Mouse (Mus musculus): ENCODE measurements around the gene Tstd3.
A peak's percentile ranks its signal among the peaks of the same experiment; 100 is the strongest.
"Not testable (repeated sequence)": the region's sequence is repeated elsewhere in the genome, so short reads cannot be mapped to it uniquely, and the experiment has no call there.

Gene Tstd3

DNA sequence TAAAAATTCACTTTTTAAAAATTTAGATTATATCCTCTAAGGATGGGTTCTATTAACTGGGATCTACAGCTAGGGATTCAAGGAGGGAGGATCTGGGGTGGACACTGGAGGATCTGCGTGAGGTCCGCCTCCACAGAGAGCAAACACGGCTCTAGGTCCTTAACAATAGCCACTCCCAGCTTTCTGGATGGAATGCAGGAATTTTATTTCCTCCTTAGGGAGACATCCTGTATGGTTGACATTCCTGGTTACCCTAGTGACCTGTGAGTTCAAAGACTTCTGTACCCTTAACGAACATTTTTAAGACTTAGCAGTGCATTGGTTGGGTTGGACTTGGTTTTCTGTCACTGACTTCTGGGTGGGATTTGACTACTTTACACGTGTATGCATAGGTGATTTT lies 21.3 kb downstream of the Tstd3 start:
- no peak for DNase-seq (ENCODE audit: low spot score)

DNA sequence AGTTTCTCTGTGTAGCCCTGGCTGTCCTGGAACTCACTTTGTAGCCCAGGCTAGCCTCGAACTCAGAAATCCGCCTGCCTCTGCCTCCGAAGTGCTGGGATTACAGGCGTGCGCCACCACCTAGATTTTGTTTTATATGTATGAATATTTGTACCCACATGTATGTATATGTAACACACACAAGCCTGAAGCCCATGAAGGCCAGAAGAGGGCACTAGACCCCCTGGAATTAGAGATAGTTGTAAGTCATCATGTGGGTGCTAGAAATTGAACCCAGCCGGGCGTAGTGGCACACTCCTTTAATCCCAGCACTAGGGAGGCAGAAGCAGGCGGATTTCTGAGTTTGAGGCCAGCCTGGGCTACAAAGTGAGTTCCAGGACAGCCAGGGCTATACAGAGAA lies 22.9 kb downstream of the Tstd3 start:
- DNase-seq (ENCODE audit: low spot score), result not testable (repeated sequence)

DNA sequence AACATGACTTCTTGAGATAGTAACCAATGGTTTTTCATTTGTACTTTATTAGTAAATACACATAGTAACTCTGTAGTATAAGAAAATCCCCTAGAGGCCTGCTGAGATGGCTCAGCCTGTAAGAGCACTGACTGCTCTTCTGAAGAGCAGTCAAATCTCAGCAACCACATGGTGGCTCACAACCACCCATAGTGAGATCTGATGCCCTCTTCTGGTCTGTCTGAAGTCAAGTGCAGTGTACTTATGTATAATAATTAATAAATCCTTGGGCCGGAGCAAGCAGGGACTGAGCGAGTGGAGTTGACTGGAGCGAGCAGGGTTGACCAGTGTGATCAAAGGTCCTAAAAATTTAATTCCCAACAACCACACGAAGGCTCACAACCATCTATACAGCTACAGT lies 27.8 kb downstream of the Tstd3 start:
- DNase-seq (ENCODE audit: low spot score), result no peak

DNA sequence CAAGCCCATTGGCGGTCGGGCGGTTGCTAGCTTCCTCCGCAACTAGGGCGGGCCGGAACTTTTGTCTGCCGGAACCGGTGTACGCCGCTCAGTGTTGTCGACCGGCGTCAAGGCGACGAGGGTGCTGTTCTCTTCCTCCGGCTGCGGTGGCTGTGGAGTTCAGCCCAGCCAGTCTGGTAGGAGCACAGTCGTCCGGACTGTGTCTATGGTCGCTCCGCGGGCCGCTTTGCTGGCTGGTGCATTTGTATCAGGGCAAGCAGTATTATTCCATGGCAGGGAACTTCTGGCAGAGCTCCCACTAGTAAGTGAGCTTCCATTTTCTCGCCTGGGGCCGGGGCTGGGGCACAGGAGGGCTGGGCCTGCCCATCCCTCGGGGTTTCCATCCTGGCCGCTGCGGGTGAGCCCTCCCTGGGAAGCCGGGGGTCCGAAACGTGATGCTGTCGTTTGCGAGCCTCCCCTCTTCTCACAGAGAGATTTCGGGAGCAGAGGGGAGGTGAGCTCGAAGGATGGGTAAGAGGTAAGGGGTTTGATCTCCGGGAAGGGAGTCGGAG lies 39.3 kb downstream of the Tstd3 start, which contains the start of gene Ccnc:
Ccnc (plus strand) TSS at position 87 of the 551 bp plus-strand sequence.
- DNase-seq (ENCODE audit: low spot score), result peak; percentile 87

DNA sequence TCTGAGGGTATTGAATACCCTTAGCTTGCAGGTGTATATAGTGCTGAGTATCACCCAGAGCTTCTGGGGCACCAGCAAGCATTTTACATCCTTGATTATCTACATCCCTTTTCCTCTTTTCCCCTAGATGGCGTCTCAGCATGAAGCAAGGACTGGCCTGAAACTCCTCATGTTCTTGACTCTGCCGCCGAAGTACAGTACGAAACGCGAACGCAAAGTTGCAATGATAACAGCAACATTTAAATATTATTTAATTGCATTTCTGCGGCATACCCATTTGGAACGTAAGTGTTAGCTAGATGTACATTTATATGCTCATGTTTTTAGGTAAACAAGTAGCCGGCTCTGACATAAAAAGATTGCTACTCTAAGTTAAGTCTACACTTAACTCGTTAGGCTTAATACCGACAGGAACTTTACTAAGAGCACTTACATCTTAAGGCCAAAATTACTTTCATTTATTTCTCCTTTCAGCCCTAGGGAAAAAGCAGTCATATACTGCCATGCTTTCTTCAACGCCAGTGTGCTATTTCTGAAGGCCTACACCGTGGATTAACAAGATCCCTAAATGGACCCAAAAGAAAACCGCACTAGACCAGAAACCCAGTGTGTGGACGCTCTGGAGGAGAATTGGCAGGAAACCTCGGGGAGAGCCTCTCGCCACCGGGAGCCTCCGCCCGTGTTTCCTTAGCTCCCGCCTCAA lies 39.9 kb downstream of the Tstd3 start:
- DNase-seq (ENCODE audit: low spot score), result no peak

DNA sequence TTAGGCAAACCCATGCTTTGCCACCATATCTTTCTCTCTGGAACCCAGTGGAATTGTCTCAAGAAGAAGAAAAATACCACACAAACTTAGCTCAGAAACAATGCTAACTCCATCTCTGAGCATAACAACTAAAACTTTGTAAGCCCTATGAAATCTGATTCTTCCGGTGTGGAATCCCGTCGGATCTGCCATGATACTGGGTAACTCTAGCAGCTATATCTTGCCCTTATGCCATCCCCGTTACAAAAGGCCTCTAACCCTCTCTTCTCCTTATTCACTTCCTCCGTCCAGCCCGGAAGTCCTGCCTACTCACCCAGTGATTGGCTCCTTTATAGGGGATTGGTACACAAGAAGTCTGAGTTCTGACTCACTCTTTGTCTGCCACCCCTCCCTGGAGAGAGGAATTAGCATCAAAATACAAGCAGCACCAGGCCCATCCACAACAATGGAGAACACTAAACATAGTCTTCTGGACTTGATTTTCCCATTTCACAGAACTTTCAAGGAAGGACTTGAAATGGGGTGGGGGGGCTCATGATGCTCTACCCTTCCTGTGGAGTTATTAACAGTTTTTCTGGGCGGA lies 44.2 kb downstream of the Tstd3 start:
- no peak for DNase-seq (ENCODE audit: low spot score)

DNA sequence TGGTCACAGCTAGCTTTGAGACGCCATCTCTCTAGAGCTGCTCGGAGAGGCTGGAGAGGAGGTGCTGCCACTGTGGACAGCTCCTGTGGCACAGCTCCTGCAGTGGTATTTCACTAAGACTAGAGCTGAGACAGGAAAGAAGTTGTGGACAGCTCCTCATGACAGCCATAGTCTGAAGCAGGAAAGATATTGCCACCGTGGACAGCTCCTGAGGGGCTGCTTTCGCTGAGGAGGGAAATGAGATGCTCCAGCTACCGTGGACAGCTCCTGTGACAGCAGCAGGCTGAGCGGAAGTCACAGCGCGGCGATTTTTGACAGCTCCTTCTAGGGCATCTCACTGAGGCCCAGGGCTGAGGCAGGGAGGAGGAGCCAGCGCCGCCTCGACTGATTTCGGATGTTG lies 54.9 kb downstream of the Tstd3 start:
- DNase-seq (ENCODE audit: low spot score), result peak; percentile 87
